Mouse (Mus musculus) MN1 (cell line): ENCODE data around the gene Gm3880.
"Not testable (repeated sequence)": the region's sequence is repeated elsewhere in the genome, so short reads cannot be mapped to it uniquely, and the experiment has no call there.

Experiments
- DNase-seq: peaks from one replicate; pipeline ENCODE4 v3.0.0-alpha.2; 2016; ENCODE audit warnings: low spot score

Gm3880 gene

DNA sequence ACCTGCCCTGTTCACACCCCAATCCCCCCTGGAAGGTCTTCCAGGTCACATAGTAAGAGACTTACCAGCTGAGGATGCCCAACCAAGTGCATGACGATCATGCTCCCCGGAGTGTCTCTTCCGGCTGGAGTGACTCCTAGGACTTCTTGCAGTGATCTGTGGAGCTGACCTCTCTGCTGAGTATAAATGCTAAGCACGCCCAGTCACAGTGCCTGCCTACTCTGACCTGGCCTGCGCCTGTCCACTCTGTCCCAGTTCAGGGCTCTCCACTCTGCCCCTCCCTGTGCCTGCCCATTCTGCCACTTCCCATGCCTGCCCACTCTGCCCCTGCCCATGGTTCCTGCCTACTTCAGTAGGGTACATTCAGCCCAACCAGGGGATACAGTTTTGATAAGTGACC, at the start of gene Gm3880:
Gene Gm3880 (minus strand): TSS at position 101 of the 400 bp plus-strand sequence.
- not testable (repeated sequence) for DNase-seq

DNA sequence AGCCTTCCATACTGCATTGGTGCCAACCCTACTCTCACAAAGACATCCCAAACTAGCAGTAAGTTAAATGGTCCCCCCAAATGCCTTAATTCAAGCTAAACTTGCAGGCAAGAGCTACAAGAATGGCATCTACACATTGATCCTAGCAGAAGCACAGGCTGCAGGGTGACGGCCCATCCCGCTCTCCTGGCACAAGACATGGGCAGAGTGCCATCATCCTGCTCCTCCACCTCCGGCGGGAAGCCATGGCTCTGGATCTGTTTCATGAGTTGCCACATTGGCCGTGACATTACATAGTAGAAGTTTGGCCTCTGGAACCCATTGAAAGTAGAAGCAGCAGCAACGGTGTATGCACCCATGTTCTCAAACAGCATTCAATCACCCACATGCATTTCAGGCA, 37.5 kb upstream of the Gm3880 start:
- not testable (repeated sequence) for DNase-seq

DNA sequence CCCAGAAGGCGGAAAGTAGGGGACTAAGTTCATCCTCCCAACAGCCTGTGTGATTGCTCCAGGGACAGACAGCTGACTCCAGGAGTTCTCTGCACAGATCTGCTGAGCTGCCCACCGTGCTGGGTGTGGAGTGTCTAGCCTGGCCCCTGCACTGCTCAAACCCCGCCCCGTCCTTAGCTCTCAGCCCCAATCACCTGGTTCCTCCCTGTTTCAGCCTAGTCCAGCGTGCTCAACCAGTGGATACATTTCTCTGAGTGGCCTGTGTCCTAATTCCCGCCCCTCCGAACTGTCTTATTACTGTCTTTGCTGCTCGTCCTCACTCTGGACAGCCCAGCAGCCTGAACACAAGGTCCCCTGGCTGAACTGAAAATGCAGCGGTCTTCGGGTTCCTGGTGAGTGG, 20.8 kb upstream of the Gm3880 start, which contains the start of the genes Gm9112 and Dmrtc1b:
Gene Gm9112 (minus strand): TSS at position 101 of the 400 bp plus-strand sequence.
Gene Dmrtc1b (plus strand): TSS at position 331 of the 400 bp plus-strand sequence.
- not testable (repeated sequence) for DNase-seq

DNA sequence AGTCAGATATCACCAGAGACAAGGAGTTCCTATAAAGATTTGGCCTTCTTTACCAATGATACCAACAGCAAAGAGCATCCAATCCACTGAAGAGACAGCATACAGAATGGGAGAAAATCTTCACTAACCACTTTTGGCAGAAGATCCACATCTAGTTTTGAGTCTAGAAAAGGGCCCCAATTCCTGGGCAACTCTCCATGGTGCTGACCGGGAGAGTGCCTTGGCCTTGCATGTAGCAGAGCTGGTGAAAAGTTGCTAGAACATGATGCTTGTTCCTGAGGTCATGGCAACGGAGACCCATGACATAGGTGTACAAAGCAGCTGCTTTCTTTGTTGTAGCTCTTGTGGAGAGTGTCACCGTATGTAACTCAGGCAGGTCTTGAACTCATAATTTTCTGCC, 13.9 kb upstream of the Gm3880 start:
- not testable (repeated sequence) for DNase-seq

DNA sequence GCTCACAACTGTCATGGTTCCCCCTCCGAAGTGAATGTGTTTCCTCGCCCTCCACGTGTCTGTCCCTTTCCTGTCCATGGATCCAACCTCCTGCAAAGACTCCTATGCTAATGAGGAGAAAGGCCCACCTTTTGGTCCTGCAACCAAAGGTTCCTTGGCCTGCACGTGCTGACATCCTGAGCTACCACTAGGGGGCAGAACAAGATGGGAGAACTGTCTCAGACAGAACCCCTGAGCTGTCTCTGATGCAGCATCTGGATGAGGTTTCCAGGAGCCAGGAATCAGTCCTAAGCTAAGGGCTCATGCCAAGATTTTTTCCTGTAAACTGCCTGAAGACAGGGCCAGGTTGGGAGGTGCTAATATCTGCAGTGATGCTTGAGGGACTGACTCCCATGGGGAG, 2.5 kb upstream of the Gm3880 start:
- not testable (repeated sequence) for DNase-seq

DNA sequence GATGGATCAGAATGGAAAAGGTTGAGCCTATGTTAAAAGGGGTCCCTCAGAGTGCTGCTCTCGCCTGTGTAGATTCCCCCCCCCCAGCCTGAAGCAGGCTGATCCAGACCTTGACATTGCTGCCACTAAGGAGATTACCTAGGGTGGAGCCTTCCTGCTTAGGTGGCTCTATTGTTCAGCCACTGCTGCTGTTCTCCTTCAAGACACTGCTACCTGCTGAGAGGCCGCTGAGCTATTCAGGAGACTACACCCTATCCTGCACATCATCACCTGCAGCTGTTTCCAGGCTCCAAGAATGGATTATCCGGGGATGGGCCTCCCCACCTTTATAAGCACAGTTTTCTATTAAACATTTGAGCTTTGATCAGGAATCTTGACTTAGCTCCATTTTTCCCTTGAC, 2.1 kb downstream of the Gm3880 start:
- not testable (repeated sequence) for DNase-seq

DNA sequence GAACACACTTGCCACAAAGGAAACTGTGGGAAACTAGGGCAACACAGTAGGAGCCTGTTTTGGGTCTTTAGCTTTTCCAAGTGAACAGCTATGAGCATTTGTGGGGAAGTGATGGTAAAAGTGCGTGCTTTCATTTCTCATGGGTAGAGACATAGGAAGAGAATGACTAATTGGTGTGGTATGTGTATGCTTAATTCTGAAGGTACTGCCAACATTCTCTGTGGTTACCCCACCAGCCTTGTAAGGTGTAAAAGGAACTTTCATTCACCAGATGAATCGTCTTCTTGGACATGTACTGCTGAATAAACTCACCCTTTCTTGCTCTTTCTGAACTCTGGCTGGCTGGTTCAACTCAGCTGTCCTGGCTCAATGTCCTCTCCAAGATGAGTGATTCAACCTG, 20.1 kb downstream of the Gm3880 start:
- no peak for DNase-seq

DNA sequence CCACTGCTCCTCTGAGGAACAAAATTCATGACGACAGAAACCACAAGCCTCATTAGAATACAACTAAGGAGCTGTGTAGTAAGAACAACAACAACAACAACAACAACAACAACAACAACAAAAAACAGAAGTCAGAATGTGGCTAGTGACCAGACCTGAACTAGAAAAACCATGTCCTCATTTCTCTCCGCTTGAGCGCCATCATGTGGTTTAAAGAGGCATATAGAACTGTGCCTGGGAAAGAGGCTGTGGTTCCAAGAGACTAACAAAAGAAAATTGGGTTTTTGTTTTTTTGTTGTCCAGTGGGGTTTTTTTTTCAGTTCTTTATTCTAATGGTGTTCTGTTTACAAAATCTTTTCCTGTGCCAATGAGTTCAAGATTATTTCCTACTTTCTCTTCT, 26.1 kb downstream of the Gm3880 start:
- no peak for DNase-seq

DNA sequence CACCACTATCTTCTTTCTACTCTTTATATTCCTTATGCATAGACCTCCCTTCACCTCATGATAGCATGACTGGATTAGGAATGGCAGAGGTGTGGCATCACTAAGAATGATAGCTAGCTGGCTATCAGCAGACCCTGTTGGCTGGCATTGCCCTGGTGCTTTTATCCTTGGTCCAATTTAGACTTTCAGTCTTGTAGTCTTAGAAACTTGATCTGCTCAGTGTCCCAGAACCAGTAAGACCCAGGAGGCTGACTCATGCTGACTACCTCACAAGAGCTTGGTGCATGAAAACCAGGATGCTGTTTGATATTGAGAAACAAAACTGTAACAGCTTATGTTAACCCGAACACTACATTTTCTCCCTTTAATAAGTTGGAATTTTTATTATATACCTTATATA, 41.1 kb downstream of the Gm3880 start:
- DNase-seq, result no peak

DNA sequence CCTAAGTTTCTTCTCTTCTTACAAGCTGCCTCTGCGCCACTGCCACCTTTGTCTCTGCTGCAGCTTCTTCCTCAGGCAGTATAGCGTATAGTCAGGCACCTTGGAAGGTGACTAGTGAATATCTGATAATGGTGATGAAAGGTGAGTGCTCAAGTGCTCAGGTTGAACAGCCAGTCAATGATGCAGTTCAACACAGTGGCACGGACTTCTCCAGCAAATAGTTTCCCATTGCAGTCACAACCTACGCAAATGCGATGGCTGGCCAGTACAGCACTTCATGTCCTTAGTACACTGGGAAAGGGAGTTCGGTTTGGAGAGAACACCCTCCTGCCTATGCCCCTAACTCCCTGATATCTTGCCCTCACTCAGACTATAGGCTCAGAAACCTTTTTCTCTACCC, 41.6 kb downstream of the Gm3880 start:
- no peak for DNase-seq

DNA sequence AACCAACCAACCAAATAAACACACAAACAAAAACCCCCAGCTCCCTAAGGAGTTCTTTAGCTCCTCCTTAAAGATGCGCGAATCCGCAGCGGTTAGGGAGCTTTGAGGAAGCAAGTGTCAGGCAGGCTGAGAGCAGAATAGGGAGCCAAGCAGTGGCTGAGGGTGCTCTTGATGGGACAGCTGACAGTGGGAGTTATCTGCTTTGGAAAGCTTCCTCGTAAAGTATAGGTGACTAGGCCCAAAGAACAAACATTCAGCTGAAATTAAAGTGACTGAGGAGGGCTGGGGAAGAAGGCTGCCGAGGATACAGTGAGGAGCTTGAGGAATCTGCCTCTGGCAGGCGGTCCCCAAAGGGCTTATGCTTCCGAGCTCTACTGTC, 42.2 kb downstream of the Gm3880 start:
- DNase-seq, result peak; percentile 22

DNA sequence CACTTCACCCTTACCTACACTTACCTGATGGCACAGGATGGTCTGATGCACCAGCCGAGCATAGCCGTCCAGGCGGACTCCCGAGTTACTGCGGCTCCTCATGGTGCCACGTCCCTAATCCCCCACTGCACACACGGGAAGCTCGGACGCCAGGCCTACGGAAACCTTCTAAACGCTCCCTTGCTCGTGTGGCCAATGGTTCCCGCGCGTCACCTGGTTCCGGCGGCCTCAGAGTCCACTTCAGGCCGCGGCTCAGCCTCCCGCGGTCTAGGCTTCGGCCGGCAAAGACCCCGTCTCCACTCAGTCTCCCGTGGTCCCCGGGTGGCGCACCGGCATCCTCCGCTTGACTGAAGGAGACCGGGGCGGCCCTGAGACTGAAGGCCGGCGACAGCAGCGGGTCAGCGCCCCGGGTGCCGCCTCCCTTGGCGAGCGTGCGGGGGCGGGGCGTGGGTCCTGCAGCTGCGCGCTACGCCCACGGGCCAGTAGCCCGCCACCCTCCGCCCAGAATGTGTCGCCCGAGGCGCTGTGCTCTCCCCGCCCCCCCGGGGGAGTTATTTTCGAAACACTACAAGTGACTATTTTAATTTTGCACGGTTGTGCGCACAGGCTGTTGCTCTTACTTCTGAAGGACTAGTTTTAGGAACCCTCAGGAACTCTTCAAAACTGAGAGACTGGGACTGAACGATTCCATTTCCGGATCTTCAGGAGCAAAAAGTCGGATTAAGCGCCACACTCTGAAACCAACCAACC, 42.8 kb downstream of the Gm3880 start, which contains the start of gene Phka1:
Gene Phka1 (minus strand): TSS at position 424 of the 750 bp plus-strand sequence.
- DNase-seq, result peak; percentile 41
